Mouse (Mus musculus) megakaryocyte progenitor cell, adult 5-6 weeks (primary cell): ENCODE measurements around the gene Map2. TPM values are rescaled to one million over a fixed set of nuclear protein-coding genes. Genes with fewer than 3 reads are reported as not detected.

Experiments
- ATAC-seq: replicated peaks from 2 replicates; pipeline ENCODE4 v1.8.0; 2016; ENCODE audit warnings: mild to moderate bottlenecking, moderate TSS enrichment, inconsistent platforms; ENCODE audit not compliant: poor library complexity
- total RNA-seq, 2 experiments: library from RNA; stranded (forward) in 1 of 2; stranded (reverse) in 1 of 2; fragments of 157-497, 149-512 nt in 1 of 2; fragments of 200-1000 nt in 1 of 2; gene quantifications; 2 replicates each; pipeline versions ENCODE4 v1.2.3 to v1.2.4; 2015 to 2017

The Map2 gene
- 0.12 TPM in 1 of 2 replicates, not detected in the other for total RNA-seq (2015)
- total RNA-seq (2017): not detected in 2 replicates

DNA sequence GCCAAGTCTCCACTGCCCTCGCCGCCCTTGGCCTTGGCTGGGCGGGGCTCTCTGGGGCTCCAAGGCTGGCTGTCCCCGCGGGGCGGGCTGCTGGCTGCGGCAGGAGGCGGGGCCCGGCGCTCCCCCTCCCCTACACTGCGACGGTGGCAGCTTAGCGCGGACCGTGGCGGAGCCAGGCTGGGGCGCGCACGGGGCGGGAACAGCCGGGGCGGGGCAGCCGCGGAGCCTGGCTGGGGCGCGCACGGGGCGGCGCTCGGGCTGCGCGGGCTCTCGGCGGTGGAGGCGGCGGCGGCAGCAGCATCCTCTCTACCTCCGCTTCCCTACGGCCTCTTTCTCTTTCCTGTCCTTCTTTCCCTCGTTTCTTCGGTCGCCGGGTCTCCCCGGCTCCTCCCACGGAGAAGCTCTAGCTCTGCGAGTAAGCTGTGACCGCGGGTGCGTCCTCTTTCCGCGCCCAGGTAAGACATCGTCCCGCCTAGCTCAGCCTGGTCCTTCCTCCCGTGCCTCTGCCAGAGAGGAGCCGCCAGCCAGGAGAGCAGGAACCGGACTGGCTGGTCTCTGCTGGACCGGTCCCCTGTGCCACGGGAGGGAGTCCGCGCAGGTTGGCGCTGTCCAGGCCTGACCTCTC is at the start of gene Map2:
Gene Map2, plus strand, starts transcription at position 233 of the 625 bp plus-strand sequence.
- peak; percentile 93 for ATAC-seq

GRCm38 (mm10) chr1:66133014-66133413 is 42.1 kb upstream of the Map2 start:
- ATAC-seq: no peak

DNA sequence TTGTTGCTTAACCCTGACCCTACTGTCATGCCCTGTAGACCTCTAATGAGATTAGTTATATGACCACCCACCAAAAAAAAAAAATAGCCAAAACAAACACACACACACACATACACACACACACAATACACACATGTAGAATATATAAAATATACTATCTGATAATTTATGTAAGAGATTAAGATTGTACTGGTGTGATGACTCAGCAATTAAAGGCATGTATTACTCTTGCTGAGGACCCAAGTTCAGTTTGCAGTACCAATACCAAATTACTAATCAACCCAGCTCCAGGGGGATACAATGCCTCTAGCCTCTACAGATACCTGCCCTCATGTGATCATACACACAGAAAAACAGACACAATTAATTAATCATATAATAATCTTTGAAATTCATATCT is 39.7 kb upstream of the Map2 start:
- no peak for ATAC-seq

- ATAC-seq: no peak
These were observed 34.4 kb upstream of the Map2 start for GRCm38 (mm10) chr1:66140686-66141085.

DNA sequence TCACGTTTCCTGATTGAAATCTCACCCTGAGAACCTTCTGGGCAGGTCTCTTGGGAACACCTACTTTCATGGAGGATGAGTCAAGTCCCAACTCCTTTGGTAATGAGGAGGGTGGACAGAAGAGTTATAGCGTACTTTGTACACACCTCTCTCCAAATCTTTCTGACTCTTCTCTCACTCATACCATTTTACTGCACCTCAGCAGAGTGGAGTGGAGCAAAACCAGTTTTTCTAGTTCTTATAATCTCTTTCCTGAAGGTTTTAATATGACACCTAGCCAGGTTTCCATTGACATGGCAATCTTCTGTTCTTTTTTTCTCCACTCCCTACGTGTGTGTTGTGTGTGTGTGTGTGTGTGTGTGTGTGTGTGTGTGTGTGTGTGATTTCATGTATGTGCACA is 29.9 kb upstream of the Map2 start:
- no peak for ATAC-seq

DNA sequence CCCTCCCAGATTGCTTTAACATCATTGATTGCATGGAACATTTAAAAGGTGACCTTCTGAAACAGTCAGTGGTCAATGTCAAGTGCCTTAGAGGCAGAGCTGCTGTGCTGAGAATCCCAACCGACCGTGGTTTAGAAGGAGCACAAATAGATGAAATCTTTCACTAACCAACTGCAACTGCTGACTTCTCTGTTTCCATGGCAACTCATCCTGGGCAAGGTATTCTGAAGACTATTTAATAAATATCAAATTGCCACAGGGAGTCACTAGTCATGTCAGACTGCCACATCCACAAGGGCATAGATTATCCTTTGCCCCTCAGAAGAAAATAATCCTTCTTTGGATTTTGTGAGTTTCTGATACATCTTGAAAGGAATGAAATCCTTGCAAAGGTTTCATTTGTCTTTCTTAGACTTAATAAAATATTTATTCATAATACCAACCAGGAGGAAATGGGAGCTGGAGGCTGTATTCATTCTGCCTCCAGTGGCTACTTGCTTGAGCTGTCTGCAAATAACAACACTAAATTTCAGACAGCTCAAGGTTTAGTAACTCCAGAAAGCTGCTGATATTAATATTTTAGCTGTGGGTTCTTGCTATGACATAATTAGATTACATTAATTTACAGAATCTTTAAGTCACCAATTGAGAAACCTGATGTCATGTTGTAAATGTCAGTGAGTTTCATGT is 26.1 kb upstream of the Map2 start:
- no peak for ATAC-seq

- ATAC-seq: no peak
These were observed 24.3 kb upstream of the Map2 start for GRCm38 (mm10) chr1:66150806-66151205.

DNA sequence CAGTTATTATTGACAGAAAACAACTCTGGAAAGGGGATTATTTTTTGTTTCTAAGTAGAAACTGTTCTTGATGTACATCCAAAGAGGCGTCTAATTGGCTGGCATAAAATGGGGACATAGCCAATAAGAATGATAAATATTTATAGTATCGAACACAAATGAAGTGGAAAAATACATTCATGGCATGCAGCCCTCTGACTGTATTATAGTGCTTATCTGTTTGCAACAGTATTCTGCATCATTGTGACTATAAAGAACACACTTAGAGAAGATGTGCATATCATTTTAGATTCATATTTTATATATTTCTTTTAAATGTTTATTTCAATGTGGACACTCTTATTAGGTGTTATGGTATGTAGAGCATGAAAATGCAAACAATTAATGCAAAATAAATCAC is 17.9 kb upstream of the Map2 start:
- no peak for ATAC-seq

DNA sequence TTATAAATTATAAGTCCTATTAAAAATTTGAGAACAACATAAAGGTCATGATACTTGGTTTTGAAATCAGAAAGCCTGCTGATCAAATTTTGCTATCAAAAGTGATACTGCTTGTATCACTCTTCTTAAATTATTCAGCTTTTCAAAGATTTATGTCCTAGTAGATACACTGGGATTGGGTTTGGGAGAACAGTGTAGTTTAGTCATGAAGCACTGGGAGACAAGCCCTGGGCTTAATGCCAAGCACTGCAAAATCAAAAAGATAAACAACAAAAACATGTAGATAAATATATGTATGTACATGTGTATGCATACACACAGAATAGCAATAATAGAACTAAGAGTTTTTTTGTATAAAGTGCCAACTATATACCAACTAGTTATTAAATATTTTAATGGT is 17.5 kb upstream of the Map2 start:
- no peak for ATAC-seq

DNA sequence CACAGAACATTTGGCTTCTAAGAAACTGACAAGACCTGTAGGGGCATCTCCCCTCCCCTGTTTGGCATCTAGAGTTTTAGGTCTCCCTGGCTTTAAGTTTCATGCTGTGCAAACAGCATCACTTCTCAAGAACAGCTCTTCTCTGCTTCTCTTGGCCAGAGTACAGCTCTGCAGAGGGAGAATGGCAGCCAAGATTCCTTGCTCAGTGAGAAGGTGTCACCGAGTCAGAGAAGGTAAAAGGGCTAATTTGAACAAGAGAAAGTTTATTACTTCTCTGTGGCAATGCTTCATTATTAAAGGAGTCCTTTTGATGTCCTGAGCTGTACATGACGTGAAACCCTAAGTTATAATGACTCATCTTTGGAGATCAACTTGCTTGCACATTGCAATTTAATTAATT is 10.4 kb upstream of the Map2 start:
- no peak for ATAC-seq

GRCm38 (mm10) chr1:66168722-66169121 is 6.4 kb upstream of the Map2 start:
- no peak for ATAC-seq

DNA sequence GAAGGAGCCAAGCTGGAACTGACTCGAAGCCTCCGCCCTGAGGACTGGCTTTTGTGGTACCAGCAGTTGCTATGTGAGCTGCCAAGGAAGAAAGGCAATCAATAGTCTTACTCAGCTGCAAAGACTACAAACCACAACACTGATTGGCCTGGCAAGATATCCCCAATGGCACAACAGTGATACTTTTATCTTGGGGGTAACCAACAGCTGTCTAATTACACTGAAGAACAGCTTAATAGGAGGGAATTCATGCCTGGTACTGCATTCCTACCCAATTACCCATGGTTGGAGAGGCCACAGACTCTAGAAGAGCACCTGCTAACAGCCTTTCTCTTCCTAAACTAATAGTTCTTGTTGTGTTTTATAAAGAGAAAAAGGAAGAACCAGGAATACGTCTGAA is 2.9 kb upstream of the Map2 start:
- ATAC-seq: no peak

DNA sequence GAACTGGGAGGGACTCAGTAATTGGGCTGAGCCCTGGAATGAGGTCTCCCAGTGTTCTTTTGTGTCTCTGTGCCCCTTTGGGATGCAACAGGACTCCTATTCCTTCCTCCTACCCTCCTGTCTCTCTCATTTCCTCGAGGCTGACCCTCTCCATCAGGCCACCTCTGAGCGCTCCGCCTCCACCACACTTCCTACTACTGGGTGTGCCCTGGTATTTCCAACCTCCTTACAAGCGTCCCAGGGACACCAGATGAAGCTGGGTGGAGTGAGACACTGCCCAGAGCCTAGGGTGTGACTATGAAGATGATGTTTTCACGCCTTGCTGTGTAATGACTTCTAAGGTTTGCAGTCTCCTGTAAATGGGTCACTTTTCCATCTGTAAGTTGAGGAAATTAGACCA is 1.4 kb upstream of the Map2 start:
- no peak for ATAC-seq

DNA sequence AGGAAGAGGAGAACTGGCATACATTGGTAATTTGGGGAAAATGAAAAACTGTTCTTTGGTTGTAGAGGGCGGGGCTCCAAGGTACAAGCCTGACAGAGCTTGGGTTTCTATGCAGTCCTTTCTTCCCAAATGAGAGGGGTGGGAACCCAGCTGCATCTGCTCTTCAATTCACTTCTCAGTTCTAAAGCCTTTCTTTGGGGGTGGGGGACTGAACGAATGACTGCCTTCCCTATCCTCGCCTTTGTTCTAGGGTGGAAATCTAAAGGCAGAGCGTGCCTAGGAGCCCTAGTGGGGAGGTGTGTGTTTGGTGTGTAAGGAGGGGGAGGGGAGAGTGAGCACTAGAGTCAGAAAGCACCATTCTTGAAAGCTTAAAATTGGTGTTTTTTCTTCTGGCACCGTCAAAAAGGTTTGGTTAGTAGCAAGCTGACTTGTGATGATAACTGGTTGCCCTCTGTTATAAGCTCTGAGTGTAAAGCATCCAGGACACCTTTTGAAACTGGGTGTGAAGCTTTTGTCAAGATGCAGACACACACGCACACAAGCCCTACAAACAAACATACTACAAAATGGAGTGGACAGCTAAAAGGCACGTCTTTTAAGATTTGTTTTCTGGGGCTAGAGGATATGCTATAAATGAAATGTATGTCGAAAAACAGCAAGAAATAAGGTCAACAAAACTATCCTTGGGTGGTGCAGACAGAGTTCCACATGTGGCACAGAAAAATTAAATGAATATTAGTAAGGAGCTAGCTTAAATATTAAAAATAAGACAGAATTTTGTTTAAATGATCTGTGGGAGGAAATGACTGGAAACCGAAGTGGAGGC is 1.2 kb downstream of the Map2 start:
- ATAC-seq: no peak

DNA sequence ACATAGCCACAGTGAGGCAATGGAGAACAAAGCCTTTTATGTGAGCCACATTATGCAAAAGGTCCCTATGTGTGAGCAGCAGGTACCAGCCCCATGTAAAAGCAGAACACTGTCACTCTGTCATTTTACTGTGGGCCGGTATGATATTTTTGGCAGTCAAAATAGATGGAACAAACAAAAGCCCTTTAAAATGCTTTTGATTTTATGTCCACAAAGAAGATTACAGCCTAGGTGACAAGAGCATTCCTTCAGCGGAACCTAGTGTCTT is 1.7 kb downstream of the Map2 start:
- ATAC-seq: no peak

DNA sequence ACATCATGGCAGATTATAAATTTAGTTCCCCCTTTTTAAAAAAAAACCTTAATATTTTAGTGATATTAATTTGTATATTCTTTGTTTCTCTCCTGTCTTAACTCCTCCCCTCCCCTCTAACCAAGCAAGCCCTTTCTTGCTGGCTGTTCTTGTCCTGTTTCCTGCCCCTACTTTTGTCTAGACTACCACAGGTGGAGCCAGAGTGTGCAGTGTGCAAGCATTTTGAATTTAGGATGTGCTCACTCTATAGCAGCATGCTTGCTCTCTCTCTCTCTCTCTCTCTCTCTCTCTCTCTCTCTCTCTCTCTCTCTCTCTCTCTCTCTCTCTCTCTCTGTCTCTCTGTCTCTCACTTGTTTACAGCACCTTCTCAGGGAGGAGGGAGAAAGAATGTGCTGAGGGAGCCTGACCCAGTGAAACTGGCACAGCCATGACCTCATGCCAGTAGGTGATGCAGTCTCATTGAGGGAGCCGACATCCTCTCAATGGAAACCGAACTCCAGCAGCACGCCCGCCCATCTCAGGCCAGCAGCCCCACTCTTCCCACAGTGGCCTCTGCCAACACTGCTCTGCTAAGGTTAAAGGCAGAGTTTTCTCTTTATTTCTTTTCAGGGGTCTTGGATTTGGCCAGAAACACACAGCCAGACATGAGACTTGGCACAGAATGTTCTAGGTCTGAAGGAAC is 2.6 kb downstream of the Map2 start:
- ATAC-seq: no peak

DNA sequence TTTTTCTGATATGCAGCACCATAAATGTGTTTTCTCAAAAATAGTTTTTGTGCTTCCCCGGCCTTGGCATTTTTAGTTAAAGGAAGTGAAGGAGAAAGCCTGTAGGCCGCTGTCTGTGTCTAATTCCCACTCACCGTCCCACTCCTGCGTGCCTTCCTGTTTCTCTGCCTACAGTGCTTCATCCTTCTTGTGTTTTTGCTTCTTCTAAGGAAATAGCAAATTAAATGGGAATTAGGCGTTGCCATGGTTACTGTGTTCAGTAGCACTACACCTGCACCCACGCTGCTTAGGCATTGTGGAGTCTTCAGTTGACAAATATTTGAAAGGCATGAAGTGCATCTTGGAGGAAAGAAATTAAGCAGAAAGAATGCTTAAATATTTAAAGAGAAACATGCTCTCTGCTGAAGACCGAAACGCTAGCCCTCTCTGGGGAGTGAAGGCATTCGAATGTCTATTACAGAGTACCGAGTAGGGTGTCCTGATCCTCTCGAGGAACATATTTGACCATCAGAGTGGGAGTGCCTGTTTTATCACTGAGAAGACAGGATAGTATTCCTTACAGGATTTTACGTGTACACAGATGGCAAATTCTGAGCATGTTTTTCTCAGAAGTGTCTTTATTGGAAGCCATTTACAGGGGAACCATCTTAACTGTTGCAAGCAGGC is 12.1 kb downstream of the Map2 start:
- ATAC-seq: no peak

DNA sequence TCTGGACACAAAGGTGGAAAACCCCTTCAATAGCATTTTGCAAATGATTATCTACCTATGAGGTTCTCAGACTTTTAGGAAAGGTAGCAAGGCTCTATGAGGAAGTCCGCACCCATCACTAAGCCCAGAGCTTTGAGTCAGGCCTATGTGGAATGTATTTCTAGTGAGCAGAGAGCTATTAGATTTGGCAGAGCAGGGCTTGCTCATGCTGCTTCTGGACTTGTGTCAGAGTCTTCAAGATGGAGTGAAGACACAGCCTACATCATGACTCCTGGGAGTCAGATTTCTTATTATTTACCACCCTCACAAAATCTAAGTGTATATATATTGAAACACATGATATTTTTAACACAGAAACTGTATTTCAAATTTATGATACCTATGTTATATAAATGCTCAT is 17.3 kb downstream of the Map2 start:
- ATAC-seq: no peak

GRCm38 (mm10) chr1:66192891-66193290 is 17.8 kb downstream of the Map2 start:
- ATAC-seq: no peak

- ATAC-seq: no peak
These were observed 20.1 kb downstream of the Map2 start for GRCm38 (mm10) chr1:66195040-66195726.

- ATAC-seq: no peak
These were observed 21.2 kb downstream of the Map2 start for GRCm38 (mm10) chr1:66196240-66196639.
